Mouse (Mus musculus): Measurements from ENCODE around the gene Olfr711. TPM values are rescaled to one million over a fixed set of nuclear protein-coding genes. Genes with fewer than 3 reads are reported as not detected.

Gene Olfr711
- polyA plus RNA-seq (2017; shearing (Covaris generic)): not detected

DNA sequence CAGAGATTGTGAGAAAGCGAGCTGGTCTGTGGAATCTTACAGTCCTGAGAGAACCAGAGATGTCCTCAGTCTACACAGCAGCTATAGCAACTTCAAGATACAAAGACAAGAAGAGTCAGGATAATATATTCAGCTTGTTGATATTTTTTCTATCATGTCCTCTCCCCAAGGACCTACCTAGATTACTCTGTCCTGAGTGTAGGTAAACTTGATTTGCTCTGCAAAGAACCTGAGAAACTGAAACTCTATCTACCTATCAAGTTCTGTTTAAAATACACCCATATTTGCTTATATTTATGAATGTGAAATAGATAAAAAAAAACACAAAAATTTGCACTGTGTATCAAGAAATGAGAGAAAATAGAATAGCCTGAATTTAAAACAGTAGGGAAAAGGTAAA lies at the start of gene Olfr711:
TSS of gene Olfr711 (minus strand) at position 101 of the 400 bp plus-strand sequence.

DNA sequence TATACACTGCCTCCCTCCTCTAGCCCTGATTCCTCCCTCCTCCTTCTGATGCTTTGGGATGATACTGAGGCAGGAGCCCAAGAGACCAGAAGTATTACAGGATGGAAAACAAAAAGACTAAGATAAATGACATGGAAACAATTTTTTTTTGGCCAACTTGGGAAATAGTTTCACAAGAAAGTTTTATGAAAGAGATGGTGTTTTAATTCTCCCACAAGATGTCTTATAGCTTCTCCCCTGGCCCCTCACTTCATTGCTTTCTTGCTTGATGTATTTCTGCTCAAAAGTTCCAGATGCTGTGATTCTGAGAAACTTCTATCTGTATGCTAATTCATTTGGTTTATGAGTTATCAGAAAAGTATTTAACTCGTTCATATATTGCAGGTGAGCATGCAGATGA lies 30.7 kb upstream of the Olfr711 start, which contains the start of gene Olfr2:
TSS of gene Olfr2 (minus strand) at position 101 of the 400 bp plus-strand sequence.

DNA sequence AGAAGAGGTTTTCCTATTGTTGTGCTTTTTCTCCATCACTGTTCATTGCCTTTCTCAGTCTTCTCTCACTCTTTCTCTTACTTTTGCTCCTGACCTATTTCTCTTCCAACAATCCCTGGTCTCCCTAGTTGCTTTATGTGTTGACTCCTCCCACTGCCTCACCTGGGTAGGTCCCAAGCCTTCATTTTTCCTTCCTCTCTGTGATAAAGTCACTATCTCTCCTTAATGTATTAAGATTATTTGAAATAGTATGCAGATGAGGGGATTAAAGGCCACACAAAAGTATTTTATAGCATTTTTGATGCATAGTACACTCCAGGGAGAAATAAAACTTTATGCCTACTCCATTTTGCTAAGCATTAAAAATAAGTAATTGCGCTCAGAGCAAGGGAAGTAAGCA lies 11.4 kb downstream of the Olfr711 start, which contains the start of gene Olfr6:
TSS of gene Olfr6 (minus strand) at position 101 of the 400 bp plus-strand sequence.

DNA sequence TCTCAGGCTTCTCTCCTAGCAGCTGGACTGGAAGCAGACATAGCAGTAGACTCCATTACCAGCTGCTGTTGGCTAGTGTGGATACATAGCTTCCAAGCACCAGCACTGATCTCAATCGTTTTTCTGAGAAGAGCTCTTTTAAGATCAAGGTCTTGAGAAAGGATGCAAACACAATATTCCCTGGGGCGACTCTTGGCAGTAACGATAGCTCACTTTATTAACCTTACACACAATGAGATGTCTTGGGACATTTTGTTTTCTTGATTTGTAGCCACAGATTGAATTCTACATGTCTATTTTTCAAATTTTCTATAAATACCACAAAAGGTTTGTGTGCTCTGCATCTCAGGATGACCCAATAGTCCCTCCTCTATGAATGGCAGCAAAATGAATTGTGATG lies 27.0 kb downstream of the Olfr711 start, which contains the start of gene Olfr710:
TSS of gene Olfr710 (minus strand) at position 101 of the 400 bp plus-strand sequence.

DNA sequence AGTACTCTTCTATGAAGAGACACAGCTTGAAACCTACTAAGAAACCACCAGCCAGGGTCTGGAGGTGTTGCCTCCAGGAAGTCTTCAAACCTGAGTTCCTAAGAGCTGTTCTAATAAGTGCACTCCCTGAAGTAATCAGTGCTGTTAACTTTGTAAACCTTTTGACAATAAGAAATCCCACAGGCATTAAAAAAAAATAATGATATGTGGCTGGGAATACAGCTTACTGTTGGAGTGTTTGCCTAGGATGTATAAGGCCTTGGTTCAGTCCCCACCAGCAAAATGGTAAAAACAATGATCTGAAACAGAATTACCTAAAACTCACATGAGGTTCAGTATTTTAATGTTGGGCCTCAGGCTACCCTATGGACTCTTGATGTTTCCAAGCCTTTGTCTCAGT lies 43.1 kb downstream of the Olfr711 start, which contains the start of gene Olfr709-ps1:
TSS of gene Olfr709-ps1 (minus strand) at position 101 of the 400 bp plus-strand sequence.

Other genes with a start within 250 kb of the Olfr711 start
- gene Olfr697, start 233.0 kb downstream of the Olfr711 start, polyA plus RNA-seq (2017; shearing (Covaris generic)): not detected
- gene Olfr698, start 220.1 kb downstream of the Olfr711 start, polyA plus RNA-seq (2017; shearing (Covaris generic)): not detected
- gene Olfr699, start 182.3 kb downstream of the Olfr711 start, polyA plus RNA-seq (2017; shearing (Covaris generic)): not detected
- not detected for gene Olfr700, start 166.6 kb downstream of the Olfr711 start, polyA plus RNA-seq (2017; shearing (Covaris generic))
- gene Olfr701, start 161.3 kb downstream of the Olfr711 start, polyA plus RNA-seq (2017; shearing (Covaris generic)): not detected
- gene Olfr702, start 141.6 kb downstream of the Olfr711 start, polyA plus RNA-seq (2017; shearing (Covaris generic)): not detected
- not detected for gene Olfr703, start 132.1 kb downstream of the Olfr711 start, polyA plus RNA-seq (2017; shearing (Covaris generic))
- not detected for gene Olfr704, start 112.3 kb downstream of the Olfr711 start, polyA plus RNA-seq (2017; shearing (Covaris generic))
- not detected for gene Olfr705, start 98.6 kb downstream of the Olfr711 start, polyA plus RNA-seq (2017; shearing (Covaris generic))
- not detected for gene Olfr706, start 87.3 kb downstream of the Olfr711 start, polyA plus RNA-seq (2017; shearing (Covaris generic))
- not detected for gene Olfr707, start 74.2 kb downstream of the Olfr711 start, polyA plus RNA-seq (2017; shearing (Covaris generic))
- not detected for gene Olfr1532-ps1, start 67.5 kb downstream of the Olfr711 start, polyA plus RNA-seq (2017; shearing (Covaris generic))
- not detected for gene Olfr709-ps1, start 43.2 kb downstream of the Olfr711 start, polyA plus RNA-seq (2017; shearing (Covaris generic))
- not detected for gene Olfr710, start 27.1 kb downstream of the Olfr711 start, polyA plus RNA-seq (2017; shearing (Covaris generic))
- not detected for gene Olfr6, start 11.5 kb downstream of the Olfr711 start, polyA plus RNA-seq (2017; shearing (Covaris generic))
- not detected for gene Olfr2, start 30.6 kb upstream of the Olfr711 start, polyA plus RNA-seq (2017; shearing (Covaris generic))
- not detected for gene Olfr713, start 55.7 kb upstream of the Olfr711 start, polyA plus RNA-seq (2017; shearing (Covaris generic))
- not detected for gene Olfr714, start 95.5 kb upstream of the Olfr711 start, polyA plus RNA-seq (2017; shearing (Covaris generic))
- gene Olfr17, start 117.8 kb upstream of the Olfr711 start, polyA plus RNA-seq (2017; shearing (Covaris generic)): not detected
- gene Olfr715b, start 134.9 kb upstream of the Olfr711 start, polyA plus RNA-seq (2017; shearing (Covaris generic)): not detected
- not detected for gene Olfr715, start 155.6 kb upstream of the Olfr711 start, polyA plus RNA-seq (2017; shearing (Covaris generic))
- not detected for gene Olfr716, start 162.9 kb upstream of the Olfr711 start, polyA plus RNA-seq (2017; shearing (Covaris generic))
- gene Nlrp14, start 191.5 kb upstream of the Olfr711 start, polyA plus RNA-seq (2017; shearing (Covaris generic)): not detected
- not detected for gene Rbmxl2, start 234.0 kb upstream of the Olfr711 start, polyA plus RNA-seq (2017; shearing (Covaris generic))